Mouse (Mus musculus) left cerebral cortex, adult 2 months (tissue): ENCODE results near the gene S100a6. TPM values are rescaled to one million over a fixed set of nuclear protein-coding genes. Genes with fewer than 3 reads are reported as not detected.

Source experiments
- DNase-seq, 2 experiments: peaks; one replicate each; pipeline ENCODE4 v3.0.0; 2021 to 2022; ENCODE audit warnings: low spot score in 2 of 2, mixed read lengths in 1 of 2; ENCODE audit errors: extremely low spot score in 1 of 2
- H3K27ac ChIP-seq: fragments of 200-600 bp; 2 replicates; pipeline ENCODE4 v1.8.1; 2022
- H3K4me3 ChIP-seq: fragments of 200-600 bp; 2 replicates; pipeline ENCODE4 v1.8.1; 2022
- CTCF ChIP-seq: fragments of 200-600 bp; IDR thresholded peaks from 2 replicates; pipeline ENCODE4 v1.8.1; 2022; ENCODE audit warnings: antibody characterized with exemption, mild to moderate bottlenecking, moderate library complexity
- intact Hi-C: fragments of 180-260 bp; cut with DNase I; formaldehyde crosslinking; loops from one replicate; pipeline ENCODE4 v1.15.1; 2025
- total RNA-seq, 2 experiments: library from RNA; stranded (reverse); gene quantifications; 2 replicates each; pipeline ENCODE4 v1.2.3; 2021

S100a6 gene
- total RNA-seq, 2 experiments from 2014 or later: 28.8 to 31.0 TPM

DNA sequence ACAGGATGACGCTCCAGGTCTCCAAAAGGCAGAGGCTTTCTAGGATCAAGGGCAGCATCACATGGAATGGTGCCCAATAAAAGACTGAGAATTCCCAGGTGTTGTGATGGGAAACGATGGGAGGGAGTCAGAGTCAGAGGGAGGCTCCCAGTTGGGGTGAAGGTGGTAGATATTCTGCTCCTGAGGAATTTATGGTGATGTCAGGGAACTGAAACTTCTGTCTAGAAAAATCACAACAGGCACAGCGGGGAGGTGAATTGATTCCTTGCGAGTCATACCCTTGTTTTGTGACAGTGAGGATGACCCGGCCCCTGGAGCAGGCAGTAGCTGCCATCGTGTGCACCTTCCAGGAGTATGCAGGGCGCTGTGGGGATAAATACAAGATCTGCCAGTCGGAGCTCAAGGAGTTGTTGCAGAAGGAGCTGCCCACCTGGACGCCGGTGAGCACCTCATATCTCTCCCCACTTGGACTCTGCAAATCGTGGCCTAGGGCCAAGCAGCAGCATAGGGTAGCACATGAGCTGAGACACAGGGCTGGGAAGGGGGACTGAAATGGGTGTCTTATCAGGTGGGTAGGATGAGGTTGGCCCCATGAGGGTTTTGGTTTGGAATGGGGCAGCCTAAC lies 11.1 kb upstream of the S100a6 start, which contains the start of gene Gm42674:
Gene Gm42674 (plus strand): TSS at position 419 of the 625 bp plus-strand sequence.
- DNase-seq: no peak
- no peak for TF ChIP-seq CTCF
- H3K4me3 ChIP-seq: no peak within 1 kb of the TSS
- H3K27ac ChIP-seq: no peak within 1 kb of the TSS
- intact Hi-C loops: no loop called here

DNA sequence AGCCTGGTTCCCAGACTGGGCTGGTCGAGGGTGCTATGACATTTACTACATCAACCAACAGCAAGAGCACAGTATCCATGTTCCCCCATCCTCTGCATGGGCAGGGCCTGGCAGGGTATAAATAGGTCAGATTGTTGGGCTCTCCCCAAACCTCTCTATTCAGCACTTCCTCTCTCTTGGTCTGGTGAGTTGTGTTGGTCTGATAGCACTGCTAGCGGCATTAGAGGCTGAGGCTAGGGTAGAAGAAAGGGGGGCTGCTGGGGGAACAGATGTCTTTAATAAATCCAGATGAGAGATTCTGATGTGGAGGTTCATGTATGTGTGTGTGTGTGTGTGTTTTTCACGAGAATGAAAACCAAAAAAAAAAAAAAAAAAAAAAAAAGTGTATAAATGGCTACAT lies 9.1 kb upstream of the S100a6 start, which contains the start of gene S100a4:
Gene S100a4 (plus strand): TSS at position 149 of the 400 bp plus-strand sequence.
- intact Hi-C loops: loop anchor here (2.0 kb wide), 1 partner anchor 17 kb away; no protein-coding TSS in a partner anchor
- peak within 1 kb of the TSS; percentile 46; the same call in 1 of the 2 replicates for H3K27ac ChIP-seq
- H3K4me3 ChIP-seq: no peak within 1 kb of the TSS
- no peak for DNase-seq
- TF ChIP-seq CTCF: no peak

DNA sequence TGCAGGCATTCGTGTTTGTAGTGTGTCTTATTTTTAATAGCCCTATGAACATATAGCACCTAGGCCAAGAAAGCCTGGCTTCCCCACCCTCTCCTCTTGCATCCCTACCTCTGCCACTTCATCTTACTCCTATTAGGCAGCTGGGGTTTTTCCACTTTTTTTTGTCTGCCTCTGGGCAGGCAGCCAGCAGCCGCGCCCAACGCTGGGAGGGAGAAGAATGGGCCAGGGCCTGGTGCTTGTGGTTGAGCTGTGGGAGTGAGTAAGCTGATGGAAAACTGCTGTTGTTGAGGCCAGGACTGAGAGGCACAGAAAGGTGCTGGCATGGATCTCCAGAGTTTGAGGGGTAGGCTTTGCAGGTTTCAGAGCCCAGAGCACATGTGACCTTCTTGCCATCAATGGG lies 8.3 kb upstream of the S100a6 start:
- Histone ChIP-seq H3K27ac (peak overlapping the region; percentile 46; the same call in 1 of the 2 replicates), H3K4me3 (no peak overlapping the region)
- peak; percentile 69 to 72 for DNase-seq
- intact Hi-C loops: loop anchor here (2.0 kb wide), 1 partner anchor 18 kb away; no protein-coding TSS in a partner anchor
- TF ChIP-seq CTCF: no peak

DNA sequence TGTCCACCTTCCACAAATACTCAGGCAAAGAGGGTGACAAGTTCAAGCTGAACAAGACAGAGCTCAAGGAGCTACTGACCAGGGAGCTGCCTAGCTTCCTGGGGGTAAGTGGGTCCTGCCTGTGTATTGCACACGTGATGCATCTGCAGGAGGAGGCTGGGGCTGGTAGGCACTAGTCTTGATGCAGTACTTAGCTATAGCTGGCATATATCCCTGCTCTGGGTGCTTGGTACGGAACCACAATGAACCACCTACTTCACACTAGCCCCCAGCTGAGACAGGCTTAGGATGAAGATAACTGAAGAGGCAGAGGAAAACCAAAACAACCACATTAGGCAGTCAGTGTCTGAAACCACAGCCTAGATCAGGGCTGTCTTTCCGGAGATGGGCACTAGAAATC lies 7.6 kb upstream of the S100a6 start:
- DNase-seq: no peak
- no peak for TF ChIP-seq CTCF
- Histone ChIP-seq H3K4me3 (no peak overlapping the region), H3K27ac (no peak overlapping the region; the same call in 1 of the 2 replicates)
- intact Hi-C loops: loop anchor here (2.0 kb wide), 1 partner anchor 18 kb away; no protein-coding TSS in a partner anchor

DNA sequence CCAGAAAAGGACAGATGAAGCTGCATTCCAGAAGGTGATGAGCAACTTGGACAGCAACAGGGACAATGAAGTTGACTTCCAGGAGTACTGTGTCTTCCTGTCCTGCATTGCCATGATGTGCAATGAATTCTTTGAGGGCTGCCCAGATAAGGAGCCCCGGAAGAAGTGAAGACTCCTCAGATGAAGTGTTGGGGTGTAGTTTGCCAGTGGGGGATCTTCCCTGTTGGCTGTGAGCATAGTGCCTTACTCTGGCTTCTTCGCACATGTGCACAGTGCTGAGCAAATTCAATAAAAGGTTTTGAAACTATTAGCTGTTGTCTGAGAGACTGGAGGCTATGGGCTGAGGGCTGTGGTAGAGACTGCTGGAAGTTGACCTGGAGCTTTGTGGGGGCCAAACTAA lies 6.9 kb upstream of the S100a6 start:
- intact Hi-C loops: loop anchor here (2.0 kb wide), 1 partner anchor 19 kb away; no protein-coding TSS in a partner anchor
- no peak for TF ChIP-seq CTCF
- no peak for DNase-seq
- H3K27ac ChIP-seq: no peak overlapping the region
- H3K4me3 ChIP-seq: no peak overlapping the region

DNA sequence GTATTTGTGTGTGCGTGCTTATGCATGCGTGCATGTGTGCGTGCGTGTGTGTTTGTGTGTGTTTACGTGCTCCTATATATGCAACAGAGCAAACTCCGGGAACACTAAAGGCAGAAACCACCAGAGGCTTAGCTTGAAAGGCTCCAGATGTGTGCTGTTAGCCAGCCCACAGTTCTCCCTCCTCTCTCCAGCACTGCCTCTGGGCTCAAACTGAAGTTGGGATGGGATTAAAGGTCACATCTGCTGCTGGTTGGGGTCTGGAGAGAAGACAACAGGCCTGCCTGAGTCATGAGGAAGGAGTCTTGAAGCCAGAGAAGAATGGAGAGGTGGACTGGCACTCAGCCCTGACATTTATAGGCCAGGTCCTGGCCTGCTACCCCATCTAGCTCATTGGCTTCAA lies 6.5 kb upstream of the S100a6 start:
- Histone ChIP-seq H3K4me3 (no peak overlapping the region), H3K27ac (no peak overlapping the region)
- no peak for DNase-seq
- TF ChIP-seq CTCF: no peak
- intact Hi-C loops: no loop called here

DNA sequence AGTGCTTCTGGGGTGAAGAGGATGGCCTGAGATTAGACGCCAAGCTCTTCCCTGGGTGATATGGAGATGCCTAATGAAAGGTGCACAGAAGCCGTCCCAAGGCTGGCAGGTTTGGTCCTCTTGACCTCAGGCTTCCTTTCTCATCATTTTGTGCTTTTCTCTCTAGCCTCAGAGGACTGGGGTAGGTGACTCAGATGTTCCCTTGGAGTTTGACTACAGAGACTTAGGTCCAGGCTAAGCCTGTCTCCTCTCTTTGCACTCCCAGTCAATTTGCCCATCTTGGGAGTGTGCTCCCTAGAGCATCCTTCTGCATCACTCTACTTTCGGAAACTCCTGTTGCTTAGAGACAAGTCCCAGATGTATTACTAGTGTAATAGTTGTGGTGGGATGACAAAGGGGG lies 5.3 kb upstream of the S100a6 start:
- intact Hi-C loops: no loop called here

DNA sequence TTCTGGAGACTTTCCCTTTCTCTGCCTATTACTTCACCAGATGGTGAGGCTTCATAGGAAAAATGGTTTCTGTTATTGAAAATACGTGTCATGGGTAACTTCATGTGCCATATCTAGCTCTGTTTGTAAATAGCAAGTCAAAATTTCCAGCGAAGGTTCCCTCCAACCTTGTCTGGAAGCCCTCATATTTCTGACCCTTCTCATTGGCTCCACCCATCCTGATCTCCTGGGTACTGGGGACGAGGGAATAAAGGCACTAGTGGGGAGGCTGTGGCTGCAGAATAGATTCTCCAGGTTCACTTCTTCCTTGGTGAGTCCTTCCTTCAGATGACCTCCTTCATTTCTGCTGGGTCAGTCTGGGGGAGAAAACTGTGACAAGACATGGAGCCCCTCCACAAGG lies 4.5 kb upstream of the S100a6 start, which contains the start of gene S100a5:
Gene S100a5 (plus strand): TSS at position 301 of the 400 bp plus-strand sequence.
- DNase-seq: no peak
- intact Hi-C loops: no loop called here
- Histone ChIP-seq H3K27ac (no peak within 1 kb of the TSS), H3K4me3 (no peak within 1 kb of the TSS)
- TF ChIP-seq CTCF: no peak

More for the DNA sequence above, 5.3 kb upstream of the S100a6 start:
- Histone ChIP-seq H3K4me3 (no peak overlapping the region), H3K27ac (no peak overlapping the region)
- no peak for TF ChIP-seq CTCF
- DNase-seq: no peak

DNA sequence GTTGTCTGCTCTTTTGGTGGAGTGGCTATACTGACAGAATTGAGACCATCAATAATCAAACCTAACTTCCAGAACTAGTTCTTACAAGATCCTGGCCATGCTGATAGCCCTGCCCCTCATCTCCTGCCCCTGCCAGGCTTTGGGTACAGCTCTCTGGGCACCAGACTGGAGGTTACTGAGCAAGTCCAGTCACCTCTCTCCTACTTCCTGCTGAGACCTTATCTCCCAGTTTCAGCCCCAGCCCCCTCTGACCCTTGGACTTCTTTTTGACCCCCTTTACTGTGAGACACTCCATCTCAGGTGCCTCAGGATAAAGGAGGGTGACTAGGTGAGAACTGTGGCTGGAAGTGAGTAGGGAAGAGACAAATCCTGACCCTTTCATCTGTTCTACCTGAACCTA lies 3.6 kb upstream of the S100a6 start:
- no peak for TF ChIP-seq CTCF
- H3K27ac ChIP-seq: no peak overlapping the region
- DNase-seq: no peak
- intact Hi-C loops: no loop called here
- H3K4me3 ChIP-seq: no peak overlapping the region

DNA sequence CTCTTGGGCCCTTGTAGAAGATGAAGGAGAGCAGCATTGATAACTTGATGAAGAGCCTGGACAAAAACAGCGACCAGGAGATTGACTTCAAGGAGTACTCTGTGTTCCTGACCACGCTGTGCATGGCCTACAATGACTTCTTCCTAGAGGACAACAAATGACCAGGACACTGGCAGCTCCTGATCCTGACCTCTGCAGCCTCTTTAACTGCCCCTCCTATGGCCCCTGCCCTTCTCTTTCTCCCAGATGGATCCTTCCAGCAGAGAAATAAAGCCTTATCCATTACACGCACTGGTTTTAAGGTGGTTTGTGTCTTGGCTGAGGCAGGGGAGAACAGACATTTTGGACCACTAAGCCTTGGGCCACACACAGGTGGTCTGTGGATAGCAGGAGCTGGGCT lies 1.2 kb upstream of the S100a6 start:
- DNase-seq: no peak
- no peak for TF ChIP-seq CTCF
- Histone ChIP-seq H3K27ac (no peak overlapping the region), H3K4me3 (no peak overlapping the region)
- intact Hi-C loops: no loop called here

DNA sequence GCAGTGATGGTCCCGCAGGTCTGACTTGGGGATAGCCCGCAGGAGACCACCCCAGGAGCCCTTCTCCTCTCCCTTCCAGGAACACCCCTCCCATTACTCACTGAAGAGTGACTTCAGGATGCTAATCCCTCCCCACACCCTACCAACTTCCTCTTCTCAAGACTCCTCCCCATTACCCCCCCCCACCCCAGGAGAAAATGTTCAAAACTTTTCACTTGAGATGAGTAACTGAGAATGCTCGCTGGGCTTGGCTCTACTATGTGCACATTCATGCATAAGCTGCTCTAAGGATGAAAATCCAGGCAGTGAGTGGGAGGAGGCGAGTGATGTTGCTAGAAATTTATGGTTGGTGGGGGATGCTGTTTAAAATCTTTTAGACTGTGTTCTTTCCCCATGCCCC lies 621 bp upstream of the S100a6 start:
- intact Hi-C loops: loop anchor here (1.0 kb wide), 1 partner anchor 25 kb away; no protein-coding TSS in a partner anchor

DNA sequence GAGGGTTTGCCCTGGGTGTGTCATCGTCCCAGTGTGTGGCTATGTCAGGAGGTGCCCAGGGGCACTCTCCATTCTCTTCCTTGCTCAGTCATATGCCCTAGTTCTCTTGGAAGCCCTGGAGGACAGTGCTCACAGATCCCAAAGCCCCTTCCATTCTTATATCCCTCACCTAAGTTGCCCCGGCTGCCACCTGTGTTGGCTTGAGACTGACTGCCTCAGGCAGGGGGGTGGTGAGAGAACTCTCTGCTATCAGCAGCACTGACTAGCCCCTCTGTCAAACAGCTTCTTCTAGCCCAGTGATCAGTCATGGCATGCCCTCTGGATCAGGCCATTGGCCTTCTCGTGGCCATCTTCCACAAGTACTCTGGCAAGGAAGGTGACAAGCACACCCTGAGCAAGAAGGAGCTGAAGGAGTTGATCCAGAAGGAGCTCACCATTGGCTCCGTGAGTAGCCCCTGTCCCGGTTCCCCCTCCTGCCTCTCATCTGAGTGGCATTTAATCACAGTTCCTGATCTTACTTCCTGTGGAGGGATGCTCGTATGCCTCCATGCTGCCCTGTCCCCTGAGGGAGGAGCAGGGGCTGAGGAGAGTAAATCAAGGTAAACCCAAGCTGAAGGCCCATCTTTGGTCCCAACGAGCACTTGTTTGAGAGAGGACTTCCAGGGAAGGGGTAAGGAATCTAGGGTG lies 922 bp downstream of the S100a6 start:
- DNase-seq: no peak
- H3K27ac ChIP-seq: peak overlapping the region; percentile 47

More for the DNA sequence above, 621 bp upstream of the S100a6 start:
- H3K27ac ChIP-seq: no peak overlapping the region
- no peak overlapping the region for H3K4me3 ChIP-seq
- no peak for DNase-seq
- TF ChIP-seq CTCF: no peak

More for the DNA sequence above, 922 bp downstream of the S100a6 start:
- peak overlapping the region; percentile 48 for H3K4me3 ChIP-seq
- intact Hi-C loops: loop anchor here (2.0 kb wide), 2 partner anchors 89 to 123 kb away; partner anchors contain the start of gene Snapin
- TF ChIP-seq CTCF: no peak
